Comparison of ENCODE assay signal across 10 mouse cellular contexts in genomic region chr5:74277216-74277615, GRCm38 (mm10).
DNase-seq lines count a peak whose midpoint lies in the region; ATAC-seq lines count a peak whose summit lies in the region.
"Had no signal": no experiment of that assay in that cellular context is flagged by ENCODE, and none has a peak within 500 bp of the region (broad histone marks: within the 10 kb centered on the region; RNA-seq: fewer than 3 reads in every experiment).

No protein-coding gene starts in this region.

- no peak overlapping the region for H3K4me3 ChIP-seq in midbrain, embryonic 13.5 days (replicated peaks)
- H3K4me3 ChIP-seq in midbrain, embryonic 14.5 days (replicated peaks; ENCODE audit: low read depth, low read length): no peak overlapping the region
- H3K4me3 ChIP-seq: erythroblast, embryonic 14.5 days had no signal

- 91% methylated on average over 5 of the region's 5 CpGs for WGBS in midbrain, embryonic 13.5 days
- WGBS in midbrain, embryonic 14.5 days: 92% methylated on average over 5 of the region's 5 CpGs

- DNase-seq in embryo, embryonic 10.5 days (ENCODE audit: low spot score): peak; percentile 39
- no peak for DNase-seq in embryo, embryonic 11 days
- DNase-seq in midbrain, embryonic 14.5 days: no peak
- peak; percentile 55 to 59 for DNase-seq in left cerebral cortex, adult 18-20 months (ENCODE audit: low spot score in 2 of 2)
- peak; percentile 69 for DNase-seq in right cerebral cortex, postnatal 25 days
- no peak for DNase-seq in adrenal gland, adult 2 months
- DNase-seq in adrenal gland, adult 18-20 months (ENCODE audit: low spot score in 2 of 2): no peak

- no peak overlapping the region for H3K27ac ChIP-seq in midbrain, embryonic 13.5 days
- H3K27ac ChIP-seq in midbrain, embryonic 14.5 days (replicated peaks; ENCODE audit: low read depth, low read length): no peak overlapping the region
- H3K27ac ChIP-seq: macrophage had no signal

- H3K4me1 ChIP-seq in midbrain, embryonic 13.5 days (replicated peaks): no peaks in the 10 kb centered on the region
- no peaks in the 10 kb centered on the region; the same call in 1 of the 2 replicates for H3K4me1 ChIP-seq in midbrain, embryonic 14.5 days (ENCODE audit: control insufficient read depth, insufficient read depth, low read length)

- no peaks in the 10 kb centered on the region for H3K9me3 ChIP-seq in midbrain, embryonic 13.5 days
- no peaks in the 10 kb centered on the region for H3K9me3 ChIP-seq in midbrain, embryonic 14.5 days (ENCODE audit: control insufficient read depth, low read length)

- H3K4me2 ChIP-seq in midbrain, embryonic 13.5 days (replicated peaks): no peak overlapping the region
- H3K4me2 ChIP-seq in midbrain, embryonic 14.5 days (ENCODE audit: low read length): no peak overlapping the region

- no peaks in the 10 kb centered on the region for H3K36me3 ChIP-seq in midbrain, embryonic 13.5 days
- no peaks in the 10 kb centered on the region for H3K36me3 ChIP-seq in midbrain, embryonic 14.5 days (ENCODE audit: control insufficient read depth, insufficient read depth, low read length)

- ATAC-seq in midbrain, embryonic 13.5 days: peak; percentile 55; the same call in 1 of the 2 replicates
- no peak for ATAC-seq in midbrain, embryonic 14.5 days (ENCODE audit: low FRiP score, low TSS enrichment)

- no peak overlapping the region for H3K9ac ChIP-seq in midbrain, embryonic 13.5 days (replicated peaks)
- H3K9ac ChIP-seq in midbrain, embryonic 14.5 days (replicated peaks; ENCODE audit: low read length): no peak overlapping the region

- H3K27me3 ChIP-seq in midbrain, embryonic 13.5 days: peaks cover 10% of the 10 kb centered on the region
- H3K27me3 ChIP-seq in midbrain, embryonic 14.5 days (ENCODE audit: control insufficient read depth, insufficient read depth, low read length): no peaks in the 10 kb centered on the region

Comparison
In these comparisons a context has a peak if more than half of its experiments do, and no peak if none do; other contexts are left out.
1. DNase-seq: peak in embryo, embryonic 10.5 days (single experiment), left cerebral cortex, adult 18-20 months (2 of 2) and right cerebral cortex, postnatal 25 days (single experiment); none in embryo, embryonic 11 days (single experiment), midbrain, embryonic 14.5 days (single experiment), adrenal gland, adult 2 months (single experiment) and adrenal gland, adult 18-20 months (0 of 2).